Mouse (Mus musculus) embryonic facial prominence, embryonic 11.5 days (tissue): ENCODE results near the gene Corin. TPM values are rescaled to one million over a fixed set of nuclear protein-coding genes. Genes with fewer than 3 reads are reported as not detected.

Experiments
- ATAC-seq: fragments of 200-750 bp; cut with Nextera tagmentation; replicated peaks from 2 replicates; pipeline ENCODE4 v1.8.0; 2017; ENCODE audit warnings: low read depth; ENCODE audit not compliant: insufficient number of reproducible peaks, low FRiP score, low TSS enrichment
- DNase-seq: peaks from one replicate; pipeline ENCODE4 v3.0.0-alpha.2; 2015; ENCODE audit warnings: low spot score
- H3K27ac ChIP-seq: fragments of 300-500 bp; sonication (generic); replicated peaks from 2 replicates; pipeline ENCODE4 v1.5.1; 2014; ENCODE audit warnings: mild to moderate bottlenecking, low read depth, low read length, control low read depth
- H3K27me3 ChIP-seq: fragments of 300-500 bp; sonication (generic); 2 replicates; pipeline ENCODE4 v1.6.1; 2014; ENCODE audit warnings: mild to moderate bottlenecking, low read length, moderate library complexity, mixed read lengths; ENCODE audit not compliant: control insufficient read depth, insufficient read depth
- H3K36me3 ChIP-seq: fragments of 300-500 bp; sonication (generic); replicated peaks from 2 replicates; pipeline ENCODE4 v1.6.1; 2014; ENCODE audit warnings: low read depth, mild to moderate bottlenecking, low read length, moderate library complexity, mixed read lengths; ENCODE audit not compliant: control insufficient read depth, insufficient read depth
- H3K4me1 ChIP-seq: fragments of 300-500 bp; sonication (generic); 2 replicates; pipeline ENCODE4 v1.6.1; 2014; ENCODE audit warnings: low read length, mixed read lengths; ENCODE audit not compliant: control insufficient read depth, insufficient read depth
- H3K4me2 ChIP-seq: fragments of 300-500 bp; sonication (generic); 2 replicates; pipeline ENCODE4 v1.6.1; 2014; ENCODE audit warnings: low read depth, mild to moderate bottlenecking, control low read depth, low read length, moderate library complexity
- H3K4me3 ChIP-seq: fragments of 300-500 bp; sonication (generic); 2 replicates; pipeline ENCODE4 v1.5.1; 2014; ENCODE audit warnings: low read depth, low read length, control low read depth
- H3K9ac ChIP-seq: fragments of 300-500 bp; sonication (generic); replicated peaks from 2 replicates; pipeline ENCODE4 v1.6.1; 2014; ENCODE audit warnings: mild to moderate bottlenecking, control low read depth, low read length
- H3K9me3 ChIP-seq: fragments of 300-500 bp; sonication (generic); replicated peaks from 2 replicates; pipeline ENCODE4 v1.6.1; 2016; ENCODE audit warnings: mild to moderate bottlenecking, low read length, inconsistent platforms, mixed read lengths; ENCODE audit not compliant: control insufficient read depth
- WGBS: fragments of 180-500 bp; shearing (Covaris S2); extraction: QIAGEN DNeasy Blood & Tissue Kit; methylation state at CpG from one replicate; pipeline ENCODE4 v1.1.7; 2014; 5-methylcytosine and 5-hydroxymethylcytosine counted together
- polyA plus RNA-seq: library from polyadenylated mRNA; unstranded; fragments of >200 nt; fragmentation: Nextera tagmentation; extraction: Ambion mirVana; gene quantifications from 2 replicates; pipeline ENCODE4 v1.2.1, GENCODE M21; 2014

The Corin gene
- polyA plus RNA-seq, 1 experiment from 2014 or later: 4.0 TPM

DNA sequence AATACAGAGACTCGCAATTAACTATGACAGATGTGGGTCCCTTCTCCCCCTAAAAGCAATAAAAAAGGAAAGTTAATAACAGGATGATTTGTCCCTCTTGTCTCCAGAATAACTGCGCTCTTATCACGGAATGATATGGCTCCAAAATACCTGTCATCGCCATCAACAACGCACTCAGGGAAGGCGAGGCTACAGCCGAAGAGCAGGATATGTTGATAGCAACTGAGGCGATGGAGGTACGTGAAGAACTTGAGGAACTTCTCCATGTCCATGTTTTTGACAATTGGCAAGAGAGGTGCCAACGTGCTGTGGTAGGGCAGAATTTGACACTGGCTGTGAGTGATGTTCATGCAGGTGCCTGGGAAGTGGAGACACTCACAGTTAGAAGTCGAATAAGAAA, 69.2 kb downstream of the Corin start:
- Histone ChIP-seq H3K36me3 (no peaks in the 10 kb centered on the region), H3K9me3 (no peaks in the 10 kb centered on the region), H3K27me3 (no peaks in the 10 kb centered on the region), H3K4me2 (no peak overlapping the region), H3K4me1 (no peaks in the 10 kb centered on the region), H3K4me3 (no peak overlapping the region), H3K27ac (no peak overlapping the region), H3K9ac (no peak overlapping the region)
- 93% methylated on average over 11 of the region's 11 CpGs for WGBS
- DNase-seq: no peak
- ATAC-seq: no peak

DNA sequence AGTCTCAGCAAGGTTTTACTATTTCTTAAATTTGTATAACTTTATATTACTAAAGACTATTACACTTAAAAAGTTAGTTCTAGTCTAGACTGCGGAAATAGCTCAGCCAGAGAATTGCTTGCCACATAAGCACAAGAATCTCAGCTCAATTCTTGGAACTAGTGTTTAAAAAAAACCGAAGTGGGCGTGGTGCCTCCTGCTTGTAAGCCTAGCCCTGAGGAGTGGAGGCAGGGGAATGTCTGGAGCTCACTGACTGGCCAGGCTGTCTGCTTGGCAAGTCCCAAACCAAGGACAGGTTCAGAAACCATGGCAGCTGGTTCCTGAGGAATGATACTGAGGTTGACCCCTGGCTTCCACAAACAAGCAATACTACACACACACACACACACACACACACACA, 72.4 kb downstream of the Corin start:
- H3K27me3 ChIP-seq: no peaks in the 10 kb centered on the region
- H3K27ac ChIP-seq: no peak overlapping the region
- H3K4me3 ChIP-seq: no peak overlapping the region
- no peak for ATAC-seq
- whole genome bisulfite sequencing: 69% methylated on average over 3 of the region's 3 CpGs
- no peak overlapping the region for H3K4me2 ChIP-seq
- no peak for DNase-seq
- H3K9ac ChIP-seq: no peak overlapping the region
- no peaks in the 10 kb centered on the region for H3K4me1 ChIP-seq
- no peaks in the 10 kb centered on the region for H3K9me3 ChIP-seq
- H3K36me3 ChIP-seq: no peaks in the 10 kb centered on the region

DNA sequence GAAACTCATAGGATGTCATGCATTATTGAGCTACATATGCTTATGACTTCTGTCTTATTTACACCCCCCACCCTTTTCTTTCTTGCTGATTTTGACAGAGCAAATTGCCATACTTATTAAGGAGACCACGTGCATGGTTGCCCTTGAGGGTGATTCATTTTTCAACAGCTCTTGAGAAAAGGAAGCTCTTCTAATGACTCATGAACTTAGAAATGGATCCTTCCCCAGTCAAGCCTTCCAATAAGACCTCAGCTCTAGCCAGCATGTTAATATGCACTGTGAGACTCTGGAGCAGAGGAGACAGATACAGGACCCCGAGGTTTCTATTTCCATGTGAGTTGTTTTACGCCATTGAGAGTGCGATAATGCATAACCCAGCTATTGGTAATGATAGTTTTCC, 76.7 kb downstream of the Corin start:
- H3K27me3 ChIP-seq: no peaks in the 10 kb centered on the region
- 84% methylated on average over 4 of the region's 4 CpGs for WGBS
- H3K4me2 ChIP-seq: no peak overlapping the region
- no peaks in the 10 kb centered on the region for H3K36me3 ChIP-seq
- ATAC-seq: no peak
- no peaks in the 10 kb centered on the region for H3K4me1 ChIP-seq
- no peak overlapping the region for H3K4me3 ChIP-seq
- no peaks in the 10 kb centered on the region for H3K9me3 ChIP-seq
- no peak for DNase-seq
- no peak overlapping the region for H3K27ac ChIP-seq
- no peak overlapping the region for H3K9ac ChIP-seq

DNA sequence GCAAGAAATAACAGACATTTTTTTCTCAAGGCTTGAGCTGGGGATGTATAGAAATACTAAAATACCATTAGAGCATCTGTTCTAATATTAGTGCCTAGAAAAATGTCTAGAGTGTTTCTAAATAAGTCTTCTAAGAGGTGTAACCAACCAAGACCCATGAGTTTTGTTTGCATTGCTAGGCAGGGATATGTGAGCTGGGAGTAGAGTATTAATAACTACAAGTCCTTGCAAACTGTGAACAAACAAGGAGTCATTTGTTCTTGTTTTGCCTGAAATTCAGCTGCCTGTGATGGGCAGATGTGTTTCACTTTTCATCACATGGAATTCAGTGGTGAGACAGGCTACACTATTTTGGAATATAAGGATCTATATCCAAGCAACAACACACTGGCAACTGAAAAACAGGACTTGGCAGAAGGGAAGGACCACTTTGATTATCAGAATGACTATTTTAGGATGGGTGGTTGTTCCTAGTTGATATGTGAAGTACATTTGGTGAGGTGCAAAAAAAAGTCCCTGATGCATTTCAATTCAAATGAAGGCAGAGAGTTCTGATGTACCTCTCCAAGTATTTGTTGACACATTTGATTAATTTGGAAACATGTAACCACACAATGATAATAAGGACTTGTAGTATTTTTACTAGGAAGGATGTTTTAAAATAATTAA, 78.8 kb downstream of the Corin start:
- Histone ChIP-seq H3K9ac (no peak overlapping the region), H3K4me2 (no peak overlapping the region), H3K27ac (no peak overlapping the region), H3K4me1 (no peaks in the 10 kb centered on the region), H3K4me3 (no peak overlapping the region), H3K27me3 (no peaks in the 10 kb centered on the region), H3K36me3 (no peaks in the 10 kb centered on the region), H3K9me3 (no peaks in the 10 kb centered on the region)
- ATAC-seq: no peak
- no peak for DNase-seq

DNA sequence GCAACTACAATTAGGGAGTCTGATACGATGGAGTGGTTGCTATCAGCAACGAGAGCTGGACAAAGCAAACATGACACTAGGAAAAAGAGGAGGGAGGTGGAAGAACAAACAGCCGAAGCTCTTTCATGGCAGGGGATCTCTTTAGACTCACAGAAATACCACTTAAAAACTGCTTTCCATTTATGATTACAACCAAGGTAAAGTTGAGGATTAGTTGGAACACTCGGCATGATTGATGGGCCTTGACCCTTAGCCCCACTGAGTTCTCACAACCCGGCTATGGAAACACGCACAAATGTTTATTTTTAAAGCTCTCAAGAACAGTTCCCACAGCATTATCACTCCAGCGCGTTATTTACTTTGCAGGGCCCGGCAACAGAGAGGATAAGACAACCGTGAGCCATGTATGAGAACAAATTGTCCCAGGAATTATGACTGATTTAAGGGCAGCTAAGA, 92.4 kb downstream of the Corin start:
- no peaks in the 10 kb centered on the region for H3K27me3 ChIP-seq
- DNase-seq (peak; percentile 31), ATAC-seq (no peak)
- no peaks in the 10 kb centered on the region for H3K9me3 ChIP-seq
- no peak overlapping the region for H3K4me3 ChIP-seq
- H3K4me1 ChIP-seq: no peaks in the 10 kb centered on the region
- H3K9ac ChIP-seq: no peak overlapping the region
- H3K36me3 ChIP-seq: no peaks in the 10 kb centered on the region
- H3K4me2 ChIP-seq: no peak overlapping the region
- 40% methylated on average over 10 of the region's 10 CpGs for WGBS
- no peak overlapping the region for H3K27ac ChIP-seq

DNA sequence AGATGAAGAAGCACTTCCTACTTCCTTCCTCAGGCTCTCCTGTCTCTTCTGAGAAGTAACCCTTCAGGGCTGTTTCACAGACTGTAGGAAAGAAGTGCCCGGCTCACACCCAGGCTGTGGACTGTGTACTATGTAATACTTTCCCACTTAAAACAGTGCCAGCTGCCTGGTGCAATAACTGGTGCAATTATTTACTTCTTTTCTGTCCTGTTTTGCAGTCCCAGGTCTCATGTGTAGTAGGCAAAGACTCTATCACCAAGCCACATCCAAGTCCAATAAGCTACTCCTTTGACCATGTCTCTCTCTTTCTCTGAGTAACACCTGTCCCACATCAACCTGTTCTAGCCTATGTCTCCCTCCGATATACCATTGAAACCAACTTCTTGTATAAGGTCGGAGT, 93.4 kb downstream of the Corin start:
- Histone ChIP-seq H3K27me3 (no peaks in the 10 kb centered on the region), H3K4me1 (no peaks in the 10 kb centered on the region), H3K9me3 (no peaks in the 10 kb centered on the region), H3K27ac (no peak overlapping the region), H3K36me3 (no peaks in the 10 kb centered on the region), H3K4me2 (no peak overlapping the region), H3K4me3 (no peak overlapping the region), H3K9ac (no peak overlapping the region)
- 90% methylated on average over 3 of the region's 3 CpGs for WGBS
- ATAC-seq: no peak
- no peak for DNase-seq

DNA sequence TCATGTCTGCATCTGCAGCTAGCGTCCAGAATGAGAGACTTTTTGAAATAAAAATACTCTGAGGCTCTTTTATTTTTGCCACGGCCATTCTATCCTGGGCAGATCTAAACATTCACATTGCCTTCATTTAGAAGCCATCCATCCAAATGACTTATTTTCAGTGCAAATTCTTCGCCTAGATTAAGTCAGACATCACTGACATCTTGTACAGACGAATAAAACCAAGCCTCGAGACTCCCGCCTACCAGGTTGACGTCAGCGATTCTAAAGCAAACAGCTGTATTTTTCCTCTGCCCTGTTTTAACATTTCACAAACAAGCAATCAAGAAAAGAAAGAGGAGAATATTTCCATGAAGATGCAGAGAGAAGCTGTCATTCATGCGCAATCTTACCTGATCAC, 100.9 kb downstream of the Corin start:
- DNase-seq (no peak), ATAC-seq (no peak)
- Histone ChIP-seq H3K9me3 (no peaks in the 10 kb centered on the region), H3K4me3 (no peak overlapping the region), H3K36me3 (no peaks in the 10 kb centered on the region), H3K27me3 (no peaks in the 10 kb centered on the region), H3K27ac (no peak overlapping the region), H3K4me1 (no peaks in the 10 kb centered on the region), H3K9ac (no peak overlapping the region), H3K4me2 (no peak overlapping the region)
- WGBS: 69% methylated on average over 9 of the region's 9 CpGs

DNA sequence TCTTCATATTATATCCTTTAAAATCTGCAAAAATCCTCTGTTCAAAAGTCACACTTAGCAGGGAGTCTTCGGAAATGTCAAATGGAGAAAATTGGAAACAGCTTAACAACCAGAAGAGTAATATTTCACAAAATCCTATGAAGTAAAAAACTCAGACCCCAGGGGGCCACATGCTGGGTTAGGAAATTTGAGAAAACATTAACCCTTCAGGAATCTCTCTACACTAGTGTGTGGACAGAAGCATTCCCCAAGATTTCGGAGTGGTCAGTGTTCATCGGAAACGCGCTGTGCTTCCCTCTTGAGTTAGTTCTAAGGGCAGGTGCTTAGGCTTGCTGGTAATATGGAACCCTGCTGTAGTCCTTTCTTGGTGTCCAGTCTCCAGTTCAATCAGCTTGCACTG, 101.4 kb downstream of the Corin start:
- Histone ChIP-seq H3K36me3 (no peaks in the 10 kb centered on the region), H3K9me3 (no peaks in the 10 kb centered on the region), H3K27ac (no peak overlapping the region), H3K4me2 (no peak overlapping the region), H3K27me3 (no peaks in the 10 kb centered on the region), H3K9ac (no peak overlapping the region), H3K4me1 (no peaks in the 10 kb centered on the region), H3K4me3 (no peak overlapping the region)
- DNase-seq: peak; percentile 68
- ATAC-seq: 0 out of 2 replicates have a peak, but pooled peaks have one; percentile 56
- WGBS: 48% methylated on average over 5 of the region's 5 CpGs
